Mouse (Mus musculus): ENCODE data around the gene Heatr6. TPM values are rescaled to one million over a fixed set of nuclear protein-coding genes. Genes with fewer than 3 reads are reported as not detected.

The Heatr6 gene
- total RNA-seq, 2 experiments from 2014 or later = 12.3 to 14.8 TPM

GRCm38 (mm10) chr11:83746152-83746551 is 7.3 kb upstream of the Heatr6 start:
- intact Hi-C loops (cut with DNase I) = no loop called here
- no peak for DNase-seq (ENCODE audit: low spot score in 2 of 2)

GRCm38 (mm10) chr11:83746681-83747080 is 6.8 kb upstream of the Heatr6 start, which contains the start of gene Wfdc21:
TSS of gene Wfdc21 (plus strand) at chr11:83746940.
- no peak for DNase-seq (ENCODE audit: low spot score in 2 of 2)
- intact Hi-C loops (cut with DNase I) = no loop called here

GRCm38 (mm10) chr11:83747376-83748265 is 5.9 kb upstream of the Heatr6 start:
- intact Hi-C loops (cut with DNase I) = no loop called here

GRCm38 (mm10) chr11:83754227-83754626 is 731 bp downstream of the Heatr6 start:
- DNase-seq (ENCODE audit: low spot score in 2 of 2) = no peak
- intact Hi-C loops (cut with DNase I) = no loop called here

More at GRCm38 (mm10) chr11:83747376-83748265, 5.9 kb upstream of the Heatr6 start:
- no peak for DNase-seq (ENCODE audit: low spot score in 2 of 2)

GRCm38 (mm10) chr11:83767306-83767705 is 13.8 kb downstream of the Heatr6 start:
- intact Hi-C loops (cut with DNase I) = no loop called here

GRCm38 (mm10) chr11:83768976-83769375 is 15.5 kb downstream of the Heatr6 start:
- intact Hi-C loops (cut with DNase I) = no loop called here
- DNase-seq (ENCODE audit: low spot score in 2 of 2) = no peak

More at GRCm38 (mm10) chr11:83767306-83767705, 13.8 kb downstream of the Heatr6 start:
- no peak for DNase-seq (ENCODE audit: low spot score in 2 of 2)

- intact Hi-C loops (cut with DNase I) = no loop called here
- DNase-seq (ENCODE audit: low spot score in 2 of 2) = no peak
Observed at GRCm38 (mm10) chr11:83771014-83771413, 17.5 kb downstream of the Heatr6 start.

- intact Hi-C loops (cut with DNase I) = no loop called here
Observed at GRCm38 (mm10) chr11:83772341-83772740, 18.8 kb downstream of the Heatr6 start.

GRCm38 (mm10) chr11:83773691-83774090 is 20.2 kb downstream of the Heatr6 start:
- no peak for DNase-seq (ENCODE audit: low spot score in 2 of 2)
- intact Hi-C loops (cut with DNase I) = no loop called here

More at GRCm38 (mm10) chr11:83772341-83772740, 18.8 kb downstream of the Heatr6 start:
- no peak for DNase-seq (ENCODE audit: low spot score in 2 of 2)

GRCm38 (mm10) chr11:83774324-83774723 is 20.8 kb downstream of the Heatr6 start:
- DNase-seq (ENCODE audit: low spot score in 2 of 2) = no peak
- intact Hi-C loops (cut with DNase I) = no loop called here

- no peak for DNase-seq (ENCODE audit: low spot score in 2 of 2)
- intact Hi-C loops (cut with DNase I) = no loop called here
Observed at GRCm38 (mm10) chr11:83776798-83777197, 23.3 kb downstream of the Heatr6 start.

GRCm38 (mm10) chr11:83783931-83784600 is 30.6 kb downstream of the Heatr6 start:
- DNase-seq (ENCODE audit: low spot score in 2 of 2) = no peak
- intact Hi-C loops (cut with DNase I) = loop anchor here (1.0 to 2.0 kb wide), 2 partner anchors 152 to 249 kb away; no protein-coding TSS in a partner anchor

GRCm38 (mm10) chr11:83784661-83785060 is 31.2 kb downstream of the Heatr6 start:
- intact Hi-C loops (cut with DNase I) = loop anchor here (1.0 to 2.0 kb wide), 2 partner anchors 152 to 248 kb away; no protein-coding TSS in a partner anchor
- peak; percentile 18 to 27 for DNase-seq (ENCODE audit: low spot score in 2 of 2)

GRCm38 (mm10) chr11:83785366-83785765 is 31.9 kb downstream of the Heatr6 start:
- intact Hi-C loops (cut with DNase I) = loop anchor here (2.0 kb wide), 1 partner anchor 247 kb away; no protein-coding TSS in a partner anchor
- DNase-seq (ENCODE audit: low spot score in 2 of 2) = peak; percentile 50 to 65

- intact Hi-C loops (cut with DNase I) = no loop called here
Observed at GRCm38 (mm10) chr11:83786835-83787234, 33.3 kb downstream of the Heatr6 start.

GRCm38 (mm10) chr11:83787401-83788021 is 34.0 kb downstream of the Heatr6 start:
- intact Hi-C loops (cut with DNase I) = loop anchor here (1.0 kb wide), 1 partner anchor 149 kb away; no protein-coding TSS in a partner anchor
- DNase-seq (ENCODE audit: low spot score in 2 of 2) = no peak

More at GRCm38 (mm10) chr11:83786835-83787234, 33.3 kb downstream of the Heatr6 start:
- DNase-seq (ENCODE audit: low spot score in 2 of 2) = no peak

- intact Hi-C loops (cut with DNase I) = loop anchor here (1.0 kb wide), 1 partner anchor 148 kb away; no protein-coding TSS in a partner anchor
- DNase-seq (ENCODE audit: low spot score in 2 of 2) = no peak
Observed at GRCm38 (mm10) chr11:83788331-83788730, 34.8 kb downstream of the Heatr6 start.

GRCm38 (mm10) chr11:83789259-83789658 is 35.8 kb downstream of the Heatr6 start:
- intact Hi-C loops (cut with DNase I) = no loop called here
- DNase-seq (ENCODE audit: low spot score in 2 of 2) = peak in 1 of 2 experiments; percentile 28

- DNase-seq (ENCODE audit: low spot score in 2 of 2) = no peak
- intact Hi-C loops (cut with DNase I) = no loop called here
Observed at GRCm38 (mm10) chr11:83791133-83791532, 37.6 kb downstream of the Heatr6 start.

Data from left cerebral cortex, postnatal 25 days (tissue).